Mouse (Mus musculus) embryonic fibroblast, embryonic 13.5 days (primary cell): ENCODE data around the gene Pdap1. TPM values are rescaled to one million over a fixed set of nuclear protein-coding genes. Genes with fewer than 3 reads are reported as not detected.

Experiments used
- H3K27ac ChIP-seq: 2 replicates; pipeline ENCODE4 v1.5.1; 2012; ENCODE audit warnings: low read length, control low read depth, inconsistent platforms; ENCODE audit not compliant: insufficient read depth
- H3K4me1 ChIP-seq: 2 replicates; pipeline ENCODE4 v1.6.1; 2011; ENCODE audit warnings: low read length; ENCODE audit not compliant: control insufficient read depth, insufficient read depth
- H3K4me3 ChIP-seq: 2 replicates; pipeline ENCODE4 v1.5.1; 2011; ENCODE audit warnings: mild to moderate bottlenecking, control low read depth, low read length; ENCODE audit not compliant: insufficient read depth
- CTCF ChIP-seq: IDR thresholded peaks from 2 replicates; pipeline ENCODE4 v1.5.1; 2011; ENCODE audit warnings: mild to moderate bottlenecking, control low read depth, low read length, moderate library complexity, borderline replicate concordance; ENCODE audit not compliant: insufficient read depth
- POLR2A ChIP-seq: IDR thresholded peaks from 2 replicates; pipeline ENCODE4 v1.6.1; 2011; ENCODE audit warnings: low read depth, mild to moderate bottlenecking, control low read depth, low read length, moderate library complexity
- polyA plus RNA-seq: library from polyadenylated mRNA; stranded (reverse); fragments of >200 nt; gene quantifications from 2 replicates; pipeline ENCODE4 v1.2.4, GENCODE M21; 2011; ENCODE audit warnings: low read depth; ENCODE audit not compliant: missing spikeins, insufficient read length

Pdap1 gene
- polyA plus RNA-seq, 1 experiment = 168 TPM

- no peak overlapping the region for H3K4me3 ChIP-seq
- TF ChIP-seq POLR2A = no peak
- TF ChIP-seq CTCF = no peak
These were observed 16.6 kb downstream of the Pdap1 start for GRCm38 (mm10) chr5:145123396-145123795.

DNA sequence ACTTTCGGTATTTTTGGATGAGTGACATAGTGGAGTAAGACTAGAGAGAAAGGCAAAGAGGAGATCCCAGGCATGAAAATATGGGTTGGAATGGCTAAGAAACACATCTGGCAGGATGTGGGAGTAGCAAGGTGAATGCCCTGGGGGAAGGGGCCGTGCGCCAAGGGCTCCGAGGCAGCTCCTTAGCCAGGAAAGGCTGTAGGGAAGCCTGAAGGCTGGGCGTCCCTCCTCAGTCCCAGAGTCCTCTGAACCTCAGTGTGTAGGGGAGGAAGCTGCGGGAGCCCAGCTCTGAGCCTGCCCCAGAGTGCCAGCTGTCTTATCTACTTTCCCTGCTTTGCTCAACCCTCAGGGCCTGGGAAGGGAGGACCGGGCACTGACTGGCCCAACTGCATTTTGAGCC is 19.1 kb downstream of the Pdap1 start:
- Histone ChIP-seq H3K4me3 (no peak overlapping the region), H3K4me1 (no peaks in the 10 kb centered on the region), H3K27ac (no peak overlapping the region)
- TF ChIP-seq CTCF = no peak
- no peak for TF ChIP-seq POLR2A

More at GRCm38 (mm10) chr5:145123396-145123795, 16.6 kb downstream of the Pdap1 start:
- H3K27ac ChIP-seq = no peak overlapping the region
- H3K4me1 ChIP-seq = no peaks in the 10 kb centered on the region

GRCm38 (mm10) chr5:145119385-145119784 is 20.7 kb downstream of the Pdap1 start:
- no peak for TF ChIP-seq POLR2A
- peak; percentile 42; the same call in 1 of the 2 replicates for TF ChIP-seq CTCF
- no peak overlapping the region for H3K4me3 ChIP-seq
- H3K27ac ChIP-seq = no peak overlapping the region
- no peaks in the 10 kb centered on the region for H3K4me1 ChIP-seq

DNA sequence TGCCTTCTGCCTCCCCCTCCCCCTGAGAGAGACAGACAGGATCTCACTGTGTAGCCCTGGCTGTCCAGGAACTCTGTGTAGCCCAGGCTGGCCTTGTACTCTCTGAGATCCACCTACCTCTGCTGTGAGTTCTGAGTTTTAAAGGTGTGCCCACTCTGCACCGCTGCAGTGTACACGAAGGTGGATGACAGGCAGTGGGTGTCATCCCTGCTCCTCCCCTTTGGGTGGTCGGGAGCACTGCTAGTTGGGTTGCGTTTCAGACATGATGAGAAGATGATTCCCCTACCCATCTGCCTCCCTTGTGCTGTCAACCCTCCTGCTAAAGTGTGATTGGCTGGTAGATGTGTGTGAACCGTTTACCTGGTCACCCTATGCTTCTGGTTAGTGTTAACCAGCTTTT is 21.6 kb downstream of the Pdap1 start:
- Histone ChIP-seq H3K4me3 (no peak overlapping the region), H3K27ac (no peak overlapping the region), H3K4me1 (no peaks in the 10 kb centered on the region)
- TF ChIP-seq CTCF (no peak), POLR2A (no peak)

GRCm38 (mm10) chr5:145118005-145118404 is 22.0 kb downstream of the Pdap1 start:
- Histone ChIP-seq H3K4me3 (no peak overlapping the region), H3K4me1 (no peaks in the 10 kb centered on the region), H3K27ac (no peak overlapping the region)
- TF ChIP-seq POLR2A = no peak
- no peak for TF ChIP-seq CTCF

DNA sequence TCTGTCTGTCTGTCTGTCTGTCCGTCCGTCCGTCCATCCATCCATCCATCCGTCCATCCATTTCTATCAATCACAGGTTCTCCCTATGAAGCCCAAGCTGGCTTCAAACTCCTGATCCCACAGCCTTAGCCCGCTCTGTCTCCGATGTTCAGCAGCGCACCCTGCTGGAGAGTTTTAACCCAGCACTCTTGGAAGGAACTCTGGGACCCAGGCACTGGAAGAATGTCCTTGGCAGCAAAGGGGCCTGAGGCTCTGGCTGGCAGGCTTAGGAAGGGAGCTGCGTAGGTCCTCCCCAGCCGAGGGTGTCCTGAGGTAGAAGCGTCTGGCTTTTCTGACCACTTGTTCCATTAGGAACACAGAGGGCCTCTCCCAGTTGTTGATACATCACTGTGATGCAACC is 23.1 kb downstream of the Pdap1 start:
- Histone ChIP-seq H3K4me1 (no peaks in the 10 kb centered on the region), H3K27ac (peak overlapping the region; percentile 84)

GRCm38 (mm10) chr5:145116316-145116715 is 23.7 kb downstream of the Pdap1 start:
- TF ChIP-seq POLR2A (no peak), CTCF (no peak)
- H3K27ac ChIP-seq = peak overlapping the region; percentile 84
- H3K4me3 ChIP-seq = peak overlapping the region; percentile 92
- H3K4me1 ChIP-seq = no peaks in the 10 kb centered on the region

More for the DNA sequence above, 23.1 kb downstream of the Pdap1 start:
- TF ChIP-seq POLR2A = no peak
- TF ChIP-seq CTCF = peak; percentile 36; the same call in 1 of the 2 replicates
- peak overlapping the region; percentile 17; the same call in 1 of the 2 replicates for H3K4me3 ChIP-seq

GRCm38 (mm10) chr5:145115736-145116135 is 24.3 kb downstream of the Pdap1 start:
- peak overlapping the region; percentile 92 for H3K4me3 ChIP-seq
- H3K27ac ChIP-seq = peak overlapping the region; percentile 84
- TF ChIP-seq CTCF = no peak
- TF ChIP-seq POLR2A = no peak
- no peaks in the 10 kb centered on the region for H3K4me1 ChIP-seq

- TF ChIP-seq POLR2A (no peak), CTCF (no peak)
- Histone ChIP-seq H3K4me3 (peak overlapping the region; percentile 92), H3K27ac (peak overlapping the region; percentile 56)
These were observed 25.2 kb downstream of the Pdap1 start for GRCm38 (mm10) chr5:145114606-145115473.

GRCm38 (mm10) chr5:145114071-145114605 is 25.9 kb downstream of the Pdap1 start, which contains the start of gene Arpc1b:
Arpc1b (plus strand) TSS chr5:145114215.
- Histone ChIP-seq H3K4me3 (peak within 1 kb of the TSS; percentile 92), H3K27ac (peak within 1 kb of the TSS; percentile 56), H3K4me1 (no peaks in the 10 kb centered on the region)
- TF ChIP-seq POLR2A = peak; percentile 94
- TF ChIP-seq CTCF = no peak

More at GRCm38 (mm10) chr5:145114606-145115473, 25.2 kb downstream of the Pdap1 start:
- H3K4me1 ChIP-seq = no peaks in the 10 kb centered on the region

DNA sequence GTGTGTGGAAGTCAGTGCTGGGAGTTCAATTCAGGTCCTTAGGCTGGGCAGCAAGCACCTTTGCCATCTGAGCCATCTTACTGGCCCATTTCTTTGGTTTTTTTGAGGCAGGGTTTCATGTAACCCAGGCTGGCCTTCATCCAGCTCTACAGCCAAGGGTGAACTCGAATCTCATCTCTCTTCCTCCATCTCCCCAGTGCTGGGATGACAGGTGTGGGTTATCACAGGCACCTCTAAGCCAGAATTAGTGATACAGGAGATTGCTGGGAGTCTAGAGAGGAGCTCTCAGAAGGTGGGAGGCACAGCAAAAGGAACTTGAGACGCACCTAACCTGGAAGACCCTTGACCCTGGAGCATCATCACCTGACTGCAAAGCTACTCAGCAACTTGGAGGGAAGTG is 26.6 kb downstream of the Pdap1 start:
- no peak overlapping the region for H3K27ac ChIP-seq
- H3K4me3 ChIP-seq = peak overlapping the region; percentile 33
- H3K4me1 ChIP-seq = no peaks in the 10 kb centered on the region
- TF ChIP-seq POLR2A (no peak), CTCF (no peak)
